Mouse (Mus musculus): ENCODE measurements around the gene Dthd1. TPM values are rescaled to one million over a fixed set of nuclear protein-coding genes. Genes with fewer than 3 reads are reported as not detected.

Dthd1 gene
- total RNA-seq, 1 experiment, result not detected

DNA sequence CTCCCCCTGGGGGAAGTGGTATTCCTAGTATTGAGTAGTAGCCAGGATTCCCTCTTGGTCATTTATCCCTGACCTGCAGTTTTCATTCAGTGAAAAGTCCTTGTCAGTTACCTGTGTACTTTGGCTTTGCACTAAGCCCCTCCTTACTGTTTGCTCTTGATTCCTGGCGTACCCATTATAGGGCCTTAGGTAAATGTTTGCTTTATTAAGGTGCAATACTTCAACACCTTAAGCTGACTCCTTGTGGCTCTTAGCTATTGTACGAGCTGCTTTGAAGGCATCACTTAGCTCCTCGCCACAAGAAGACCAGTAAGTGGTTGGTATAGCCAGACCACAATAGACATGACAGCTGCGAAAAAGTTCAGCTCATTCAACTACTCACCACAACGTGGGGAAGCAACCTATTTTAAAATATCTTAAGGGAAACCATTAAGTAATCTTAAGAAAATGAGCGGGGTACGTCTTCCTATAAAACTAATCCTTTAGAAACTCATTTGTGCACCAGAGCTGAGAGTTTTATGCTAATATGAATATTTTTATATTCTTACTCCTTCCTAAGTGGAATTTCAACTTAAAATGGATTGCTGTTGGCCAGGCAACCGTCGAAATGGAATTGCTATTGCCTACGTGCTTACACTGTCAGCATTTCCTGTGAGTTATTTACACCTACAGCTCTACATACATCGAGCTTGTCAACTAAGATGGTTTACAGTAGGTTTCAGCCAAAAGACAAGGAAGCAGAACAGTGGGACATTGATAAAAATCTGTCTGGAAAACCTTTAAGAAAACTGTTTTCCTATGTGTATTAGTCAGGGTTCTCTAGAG, 41.6 kb upstream of the Dthd1 start:
- no peaks in the 10 kb centered on the region for H3K9me3 ChIP-seq (ENCODE audit: control insufficient read depth, insufficient read depth, low read depth, low read length)
- in situ Hi-C loops (cut with MboI; ENCODE audit: low sequenced_read_pairs in 2 of 2, unreplicated experiment in 2 of 2), result no loop called here
- no peaks in the 10 kb centered on the region for H3K4me1 ChIP-seq (ENCODE audit: control insufficient read depth in 2 of 2, insufficient read depth in 2 of 2, low read length in 2 of 2, poor library complexity in 1 of 2)
- H3K27ac ChIP-seq (ENCODE audit: insufficient read depth, low read depth, low read length, poor library complexity, severe bottlenecking), result no peak overlapping the region
- TF ChIP-seq CHD2 (IDR thresholded peaks at IDR 0.05; ENCODE audit: low read depth, low read length) (no peak), ZNF384 (IDR thresholded peaks at IDR 0.05; ENCODE audit: low read depth, low read length) (no peak), HCFC1 (IDR thresholded peaks at IDR 0.05; ENCODE audit: borderline replicate concordance, insufficient read depth, low read length) (no peak), MAFK (IDR thresholded peaks at IDR 0.05; ENCODE audit: insufficient read depth, low read depth, low read length) (no peak), ZC3H11A (IDR thresholded peaks at IDR 0.05; ENCODE audit: borderline replicate concordance, low read depth, low read length) (no peak)
- H3K4me3 ChIP-seq (ENCODE audit: insufficient read depth in 1 of 2, low read depth in 1 of 2, low read length in 2 of 2, poor library complexity in 1 of 2, severe bottlenecking in 1 of 2), result no peak overlapping the region
- H3K36me3 ChIP-seq (ENCODE audit: control insufficient read depth, insufficient read depth, low read length, poor library complexity, severe bottlenecking), result no peaks in the 10 kb centered on the region
- H3K9ac ChIP-seq (ENCODE audit: insufficient read depth, low read depth, low read length, poor library complexity, severe bottlenecking), result no peak overlapping the region
- no peak for DNase-seq (ENCODE audit: low read depth, low spot score)

DNA sequence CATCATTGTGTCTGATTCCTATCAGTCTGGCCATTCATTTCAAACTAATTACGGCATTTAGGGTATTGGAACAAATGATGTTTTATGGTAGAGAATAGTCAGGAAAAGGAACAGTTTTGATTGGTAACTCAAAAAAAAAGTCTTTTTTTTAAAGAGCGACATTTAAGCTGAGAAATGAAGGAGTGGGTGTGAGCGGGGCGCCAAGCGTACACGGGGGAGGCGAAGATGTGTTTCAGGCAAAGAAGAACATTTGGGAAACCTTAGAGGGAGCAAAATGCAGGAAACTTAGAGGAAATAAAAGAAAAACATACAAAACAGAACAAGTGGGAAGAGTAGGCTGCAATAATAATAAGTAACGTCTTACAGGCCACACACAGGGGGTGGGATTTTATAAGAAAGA, 35.8 kb upstream of the Dthd1 start:
- in situ Hi-C loops (cut with MboI; ENCODE audit: low sequenced_read_pairs in 2 of 2, unreplicated experiment in 2 of 2), result no loop called here

DNA sequence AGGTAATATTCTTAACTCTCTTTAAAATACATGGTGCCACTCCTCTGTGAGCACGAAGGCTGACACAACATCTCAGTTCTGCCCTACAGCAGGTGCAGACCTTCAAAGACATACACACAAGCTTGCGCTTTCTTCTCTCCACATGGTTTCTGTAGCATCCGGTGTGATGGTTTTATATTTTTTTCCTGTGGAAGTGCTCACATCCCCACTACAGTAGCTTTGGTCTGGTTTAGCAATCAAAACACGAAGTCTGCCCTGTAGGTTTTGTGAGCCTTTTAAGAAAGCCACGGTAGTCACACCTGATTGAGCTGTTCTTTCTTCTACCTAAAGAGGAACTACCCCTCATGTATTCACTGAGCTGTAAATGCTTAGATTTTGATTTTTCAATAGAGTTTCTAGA, 34.9 kb upstream of the Dthd1 start:
- Histone ChIP-seq H3K36me3 (ENCODE audit: control insufficient read depth, insufficient read depth, low read length, poor library complexity, severe bottlenecking) (no peaks in the 10 kb centered on the region), H3K4me1 (ENCODE audit: control insufficient read depth in 2 of 2, insufficient read depth in 2 of 2, low read length in 2 of 2, poor library complexity in 1 of 2) (no peaks in the 10 kb centered on the region), H3K4me3 (ENCODE audit: insufficient read depth in 1 of 2, low read depth in 1 of 2, low read length in 2 of 2, poor library complexity in 1 of 2, severe bottlenecking in 1 of 2) (no peak overlapping the region), H3K9me3 (ENCODE audit: control insufficient read depth, insufficient read depth, low read depth, low read length) (no peaks in the 10 kb centered on the region), H3K9ac (ENCODE audit: insufficient read depth, low read depth, low read length, poor library complexity, severe bottlenecking) (no peak overlapping the region), H3K27ac (ENCODE audit: insufficient read depth, low read depth, low read length, poor library complexity, severe bottlenecking) (no peak overlapping the region)
- in situ Hi-C loops (cut with MboI; ENCODE audit: low sequenced_read_pairs in 2 of 2, unreplicated experiment in 2 of 2), result no loop called here
- TF ChIP-seq HCFC1 (IDR thresholded peaks at IDR 0.05; ENCODE audit: borderline replicate concordance, insufficient read depth, low read length) (no peak), MAFK (IDR thresholded peaks at IDR 0.05; ENCODE audit: insufficient read depth, low read depth, low read length) (no peak), ZC3H11A (IDR thresholded peaks at IDR 0.05; ENCODE audit: borderline replicate concordance, low read depth, low read length) (no peak), CHD2 (IDR thresholded peaks at IDR 0.05; ENCODE audit: low read depth, low read length) (no peak), ZNF384 (IDR thresholded peaks at IDR 0.05; ENCODE audit: low read depth, low read length) (no peak)
- no peak for DNase-seq (ENCODE audit: low read depth, low spot score)

More for the DNA sequence above, 35.8 kb upstream of the Dthd1 start:
- Histone ChIP-seq H3K27ac (ENCODE audit: insufficient read depth, low read depth, low read length, poor library complexity, severe bottlenecking) (no peak overlapping the region), H3K9me3 (ENCODE audit: control insufficient read depth, insufficient read depth, low read depth, low read length) (no peaks in the 10 kb centered on the region), H3K36me3 (ENCODE audit: control insufficient read depth, insufficient read depth, low read length, poor library complexity, severe bottlenecking) (no peaks in the 10 kb centered on the region), H3K4me1 (ENCODE audit: control insufficient read depth in 2 of 2, insufficient read depth in 2 of 2, low read length in 2 of 2, poor library complexity in 1 of 2) (no peaks in the 10 kb centered on the region), H3K4me3 (ENCODE audit: insufficient read depth in 1 of 2, low read depth in 1 of 2, low read length in 2 of 2, poor library complexity in 1 of 2, severe bottlenecking in 1 of 2) (no peak overlapping the region), H3K9ac (ENCODE audit: insufficient read depth, low read depth, low read length, poor library complexity, severe bottlenecking) (no peak overlapping the region)
- no peak for DNase-seq (ENCODE audit: low read depth, low spot score)
- TF ChIP-seq MAFK (IDR thresholded peaks at IDR 0.05; ENCODE audit: insufficient read depth, low read depth, low read length), result no peak
- TF ChIP-seq CHD2 (IDR thresholded peaks at IDR 0.05; ENCODE audit: low read depth, low read length), result no peak
- TF ChIP-seq HCFC1 (IDR thresholded peaks at IDR 0.05; ENCODE audit: borderline replicate concordance, insufficient read depth, low read length), result no peak
- no peak for TF ChIP-seq ZC3H11A (IDR thresholded peaks at IDR 0.05; ENCODE audit: borderline replicate concordance, low read depth, low read length)
- no peak for TF ChIP-seq ZNF384 (IDR thresholded peaks at IDR 0.05; ENCODE audit: low read depth, low read length)

DNA sequence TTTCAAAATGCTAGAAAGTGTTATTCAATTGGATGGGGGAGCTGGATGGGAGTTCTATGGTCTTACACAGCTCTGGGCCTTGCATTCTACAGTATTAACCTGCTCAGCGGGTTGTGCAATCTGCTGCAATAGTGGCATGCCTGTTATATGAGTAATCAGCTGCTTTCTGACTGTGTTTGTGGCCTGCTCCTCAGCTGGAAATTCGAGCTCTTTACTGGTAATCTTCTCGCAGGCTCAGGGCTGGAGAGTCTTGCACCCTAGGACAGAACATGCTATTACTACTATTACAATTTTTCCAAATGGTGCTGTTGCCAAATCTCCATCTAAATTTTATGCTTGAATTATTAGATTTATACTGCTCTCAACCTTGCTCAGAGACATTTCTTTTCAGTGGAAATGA, 26.8 kb upstream of the Dthd1 start:
- Histone ChIP-seq H3K27ac (ENCODE audit: insufficient read depth, low read depth, low read length, poor library complexity, severe bottlenecking) (no peak overlapping the region), H3K9ac (ENCODE audit: insufficient read depth, low read depth, low read length, poor library complexity, severe bottlenecking) (no peak overlapping the region), H3K9me3 (ENCODE audit: control insufficient read depth, insufficient read depth, low read depth, low read length) (no peaks in the 10 kb centered on the region), H3K36me3 (ENCODE audit: control insufficient read depth, insufficient read depth, low read length, poor library complexity, severe bottlenecking) (no peaks in the 10 kb centered on the region), H3K4me1 (ENCODE audit: control insufficient read depth in 2 of 2, insufficient read depth in 2 of 2, low read length in 2 of 2, poor library complexity in 1 of 2) (no peaks in the 10 kb centered on the region), H3K4me3 (ENCODE audit: insufficient read depth in 1 of 2, low read depth in 1 of 2, low read length in 2 of 2, poor library complexity in 1 of 2, severe bottlenecking in 1 of 2) (no peak overlapping the region)
- in situ Hi-C loops (cut with MboI; ENCODE audit: low sequenced_read_pairs in 2 of 2, unreplicated experiment in 2 of 2), result no loop called here
- TF ChIP-seq CHD2 (IDR thresholded peaks at IDR 0.05; ENCODE audit: low read depth, low read length) (no peak), ZC3H11A (IDR thresholded peaks at IDR 0.05; ENCODE audit: borderline replicate concordance, low read depth, low read length) (no peak), MAFK (IDR thresholded peaks at IDR 0.05; ENCODE audit: insufficient read depth, low read depth, low read length) (no peak), HCFC1 (IDR thresholded peaks at IDR 0.05; ENCODE audit: borderline replicate concordance, insufficient read depth, low read length) (no peak), ZNF384 (IDR thresholded peaks at IDR 0.05; ENCODE audit: low read depth, low read length) (no peak)
- DNase-seq (ENCODE audit: low read depth, low spot score), result no peak
